Mouse (Mus musculus) neural tube, embryonic 13.5 days (tissue): ENCODE data around the gene Rasal2. TPM values are rescaled to one million over a fixed set of nuclear protein-coding genes. Genes with fewer than 3 reads are reported as not detected.
A peak's percentile ranks its signal among the peaks of the same experiment; 100 is the strongest.

Source experiments
- ATAC-seq: fragments of 200-750 bp; cut with Nextera tagmentation; 2 replicates; pipeline ENCODE4 v1.8.0; 2017; ENCODE audit warnings: low read depth, mild to moderate bottlenecking, moderate TSS enrichment, moderate library complexity
- H3K27ac ChIP-seq: fragments of 300-500 bp; sonication (generic); replicated peaks from 2 replicates; pipeline ENCODE4 v1.5.1; 2015; ENCODE audit warnings: moderate library complexity, mild to moderate bottlenecking, inconsistent platforms
- H3K27me3 ChIP-seq: fragments of 300-500 bp; sonication (generic); 2 replicates; pipeline ENCODE4 v1.6.1; 2015; ENCODE audit warnings: mild to moderate bottlenecking, inconsistent platforms
- H3K36me3 ChIP-seq: fragments of 300-500 bp; sonication (generic); 2 replicates; pipeline ENCODE4 v1.6.1; 2015; ENCODE audit warnings: mild to moderate bottlenecking, inconsistent platforms
- H3K4me1 ChIP-seq: fragments of 300-500 bp; sonication (generic); replicated peaks from 2 replicates; pipeline ENCODE4 v1.6.1; 2015; ENCODE audit warnings: inconsistent platforms
- H3K4me2 ChIP-seq: fragments of 300-500 bp; sonication (generic); 2 replicates; pipeline ENCODE4 v1.6.1; 2015; ENCODE audit warnings: inconsistent platforms, mild to moderate bottlenecking, moderate library complexity
- H3K4me3 ChIP-seq: fragments of 300-500 bp; sonication (generic); 2 replicates; pipeline ENCODE4 v1.5.1; 2015; ENCODE audit warnings: mild to moderate bottlenecking, inconsistent platforms
- H3K9ac ChIP-seq: fragments of 300-500 bp; sonication (generic); 2 replicates; pipeline ENCODE4 v1.6.1; 2015; ENCODE audit warnings: moderate library complexity, mild to moderate bottlenecking, inconsistent platforms
- H3K9me3 ChIP-seq: fragments of 300-500 bp; sonication (generic); 2 replicates; pipeline ENCODE4 v1.6.1; 2016; ENCODE audit warnings: inconsistent platforms
- WGBS: fragments of 180-500 bp; shearing (Covaris S2); methylation state at CpG from one replicate; pipeline ENCODE4 v1.1.7; 2015; 5-methylcytosine and 5-hydroxymethylcytosine counted together
- polyA plus RNA-seq: library from polyadenylated mRNA; unstranded; fragments of >200 nt; fragmentation: Nextera tagmentation; extraction: Ambion mirVana; gene quantifications from 2 replicates; pipeline ENCODE4 v1.2.1, GENCODE M21; 2015

Rasal2 gene
- polyA plus RNA-seq, 1 experiment from 2014 or later, result 43.1 TPM

DNA sequence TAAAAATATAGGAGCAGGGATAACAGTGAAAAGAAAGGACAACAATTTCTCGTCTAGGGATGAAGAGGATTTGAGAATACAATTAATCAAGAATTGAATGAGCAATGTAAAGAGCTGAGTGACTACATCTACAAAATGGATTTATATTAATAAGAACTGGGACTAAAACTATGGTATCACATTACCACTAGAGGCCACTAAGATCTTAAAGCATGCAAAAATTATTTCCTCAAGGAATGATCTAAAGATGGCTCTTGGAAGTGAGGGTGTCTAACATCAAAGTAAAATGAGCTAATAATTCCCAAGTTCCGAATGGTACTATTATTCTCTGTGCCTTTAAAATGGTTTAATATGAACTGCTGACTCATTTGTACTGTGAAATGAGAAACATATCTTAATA lies 112.8 kb downstream of the Rasal2 start:
- H3K27ac ChIP-seq, result no peak overlapping the region
- H3K36me3 ChIP-seq, result peaks cover 8% of the 10 kb centered on the region; the same call in 1 of the 2 replicates
- no peak for ATAC-seq
- WGBS, result 81% methylated on average over 2 of the region's 2 CpGs
- H3K27me3 ChIP-seq, result no peaks in the 10 kb centered on the region
- H3K4me1 ChIP-seq, result no peaks in the 10 kb centered on the region
- H3K4me2 ChIP-seq, result no peak overlapping the region
- no peaks in the 10 kb centered on the region for H3K9me3 ChIP-seq
- no peak overlapping the region for H3K4me3 ChIP-seq
- no peak overlapping the region for H3K9ac ChIP-seq

DNA sequence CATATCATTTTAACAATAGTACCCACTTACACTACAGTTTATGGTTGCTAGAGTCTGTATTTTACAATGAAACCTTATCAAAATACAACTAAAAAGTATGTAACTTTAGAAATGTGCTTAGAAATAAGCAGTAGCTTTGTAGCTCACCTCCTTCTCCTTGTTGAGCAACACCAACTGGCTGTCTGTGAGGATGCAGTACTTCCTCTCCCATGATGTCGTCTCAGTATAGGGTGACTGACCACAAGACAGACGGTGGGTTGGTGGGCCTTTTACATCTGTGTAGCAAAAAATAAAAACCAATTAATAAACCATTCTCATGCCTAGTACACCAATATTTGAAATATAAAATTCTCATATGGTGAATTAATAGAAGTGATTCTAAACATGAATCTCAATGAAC lies 113.4 kb downstream of the Rasal2 start:
- H3K9me3 ChIP-seq, result no peaks in the 10 kb centered on the region
- WGBS, result 88% methylated on average over 2 of the region's 2 CpGs
- no peak overlapping the region for H3K4me2 ChIP-seq
- no peak overlapping the region for H3K9ac ChIP-seq
- H3K27me3 ChIP-seq, result no peaks in the 10 kb centered on the region
- H3K27ac ChIP-seq, result no peak overlapping the region
- peaks cover 8% of the 10 kb centered on the region; the same call in 1 of the 2 replicates for H3K36me3 ChIP-seq
- H3K4me1 ChIP-seq, result no peaks in the 10 kb centered on the region
- no peak overlapping the region for H3K4me3 ChIP-seq
- no peak for ATAC-seq

DNA sequence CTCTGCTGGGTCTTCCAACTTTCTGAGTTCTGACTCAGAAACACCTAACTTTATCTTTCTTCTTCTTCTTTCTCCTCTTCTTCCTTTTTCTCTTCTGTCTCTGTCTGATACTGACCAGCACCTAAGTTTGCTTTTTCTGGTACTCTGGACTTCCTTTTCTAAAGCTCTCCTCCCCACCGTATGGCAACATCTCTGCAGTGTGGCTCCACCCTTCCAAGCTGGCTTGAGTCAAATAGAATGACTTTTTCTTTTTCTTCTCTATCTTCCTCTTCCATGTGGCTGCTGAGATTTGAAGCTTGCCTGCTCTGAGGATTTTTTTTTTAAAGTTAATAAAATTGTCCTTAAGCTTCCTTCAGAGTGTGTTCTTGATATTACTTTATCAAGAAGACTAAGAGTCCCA lies 115.3 kb downstream of the Rasal2 start:
- Histone ChIP-seq H3K36me3 (peaks cover 8% of the 10 kb centered on the region; the same call in 1 of the 2 replicates), H3K4me3 (no peak overlapping the region), H3K27me3 (no peaks in the 10 kb centered on the region), H3K9me3 (no peaks in the 10 kb centered on the region), H3K27ac (no peak overlapping the region), H3K4me2 (no peak overlapping the region), H3K9ac (no peak overlapping the region), H3K4me1 (no peaks in the 10 kb centered on the region)
- ATAC-seq, result no peak
- 88% methylated on average over 1 of the region's 1 CpGs for WGBS

DNA sequence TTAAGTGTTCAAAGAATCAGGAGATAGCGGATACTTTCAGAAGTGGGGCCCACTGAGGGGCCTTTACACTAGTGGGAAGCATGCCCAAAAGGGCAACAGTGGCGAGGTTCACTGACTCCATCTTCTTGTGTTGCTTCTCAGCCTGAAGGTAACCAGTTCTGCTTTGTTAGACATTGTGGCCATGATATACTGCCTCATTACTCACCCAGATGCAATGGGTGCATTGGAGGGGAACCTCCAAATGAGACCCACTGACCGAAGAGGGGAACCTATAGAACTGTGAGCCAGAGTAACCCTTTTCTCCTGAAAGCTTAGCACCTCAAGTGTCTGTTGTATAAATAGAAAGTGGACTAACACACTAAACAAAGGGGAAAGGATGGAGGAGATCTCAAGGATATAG lies 116.5 kb downstream of the Rasal2 start:
- no peaks in the 10 kb centered on the region for H3K9me3 ChIP-seq
- ATAC-seq, result no peak
- H3K4me2 ChIP-seq, result no peak overlapping the region
- no peaks in the 10 kb centered on the region for H3K27me3 ChIP-seq
- 79% methylated on average over 3 of the region's 3 CpGs for WGBS
- H3K4me3 ChIP-seq, result no peak overlapping the region
- H3K4me1 ChIP-seq, result no peaks in the 10 kb centered on the region
- H3K27ac ChIP-seq, result no peak overlapping the region
- H3K36me3 ChIP-seq, result peaks cover 8% of the 10 kb centered on the region; the same call in 1 of the 2 replicates
- H3K9ac ChIP-seq, result no peak overlapping the region

DNA sequence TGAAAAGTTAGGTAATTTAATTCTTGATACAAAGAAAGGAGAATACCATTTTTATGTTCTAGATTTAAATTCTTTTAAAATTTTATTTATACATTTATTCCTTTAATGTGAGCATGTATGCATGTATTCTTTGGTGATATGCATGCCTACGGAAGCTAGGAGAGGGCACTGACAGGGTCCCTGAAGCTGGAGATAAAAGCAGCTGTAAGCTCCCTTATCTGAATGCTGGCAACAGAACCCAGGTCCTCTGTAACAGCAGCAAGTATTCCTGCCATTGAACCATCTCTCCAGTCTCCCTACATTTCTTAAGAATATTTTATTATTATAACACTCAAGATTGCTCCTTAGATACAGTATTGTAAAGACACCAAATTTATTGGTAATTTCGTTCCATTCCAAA lies 122.2 kb downstream of the Rasal2 start:
- Histone ChIP-seq H3K4me1 (no peaks in the 10 kb centered on the region; the same call in 1 of the 2 replicates), H3K36me3 (no peaks in the 10 kb centered on the region), H3K4me3 (no peak overlapping the region), H3K4me2 (no peak overlapping the region), H3K27me3 (no peaks in the 10 kb centered on the region), H3K9me3 (no peaks in the 10 kb centered on the region), H3K27ac (no peak overlapping the region), H3K9ac (no peak overlapping the region)
- WGBS, result 81% methylated on average over 2 of the region's 2 CpGs
- ATAC-seq, result no peak

DNA sequence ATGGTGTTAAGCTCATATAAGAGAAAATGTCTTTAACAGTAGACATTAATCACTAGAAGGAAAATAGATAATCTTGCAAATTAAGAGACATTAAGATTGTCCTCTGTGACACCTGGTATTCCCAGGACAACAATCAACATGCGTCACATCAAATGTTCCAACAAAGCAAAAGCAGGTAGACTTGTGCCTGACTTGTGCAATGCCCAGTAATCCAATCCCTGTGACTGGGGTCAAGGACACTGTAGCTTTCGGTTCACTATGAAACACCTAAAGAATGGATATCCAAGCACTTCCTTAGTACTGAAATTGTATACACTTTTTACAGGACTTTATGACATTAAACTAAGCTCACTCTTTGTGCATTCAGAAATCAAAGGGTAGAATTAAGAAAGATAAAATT lies 123.1 kb downstream of the Rasal2 start:
- Histone ChIP-seq H3K27ac (no peak overlapping the region), H3K4me1 (no peaks in the 10 kb centered on the region; the same call in 1 of the 2 replicates), H3K4me2 (no peak overlapping the region), H3K36me3 (no peaks in the 10 kb centered on the region), H3K9ac (no peak overlapping the region), H3K27me3 (no peaks in the 10 kb centered on the region), H3K9me3 (no peaks in the 10 kb centered on the region), H3K4me3 (no peak overlapping the region)
- 84% methylated on average over 2 of the region's 2 CpGs for WGBS
- no peak for ATAC-seq

DNA sequence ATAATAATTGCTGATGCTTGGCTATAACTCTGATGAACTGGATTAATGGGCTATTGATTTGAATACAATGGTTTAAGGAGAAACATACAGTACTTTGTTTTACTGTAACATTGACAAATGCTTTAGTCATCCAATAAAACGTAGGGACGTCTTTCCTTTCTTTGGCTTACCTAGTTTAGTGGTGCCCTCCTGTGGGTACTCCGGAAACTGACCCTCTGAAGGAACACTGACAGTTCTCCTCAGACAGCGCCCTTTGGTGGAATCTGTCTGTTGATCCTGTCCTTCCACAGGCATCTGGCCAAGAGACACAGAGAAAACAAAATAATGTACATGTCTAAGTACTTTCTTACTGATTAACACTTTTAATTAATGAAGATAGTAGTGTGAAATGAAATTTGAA lies 125.8 kb downstream of the Rasal2 start:
- Histone ChIP-seq H3K27ac (no peak overlapping the region), H3K4me1 (peaks cover 4% of the 10 kb centered on the region; the same call in 1 of the 2 replicates), H3K4me3 (no peak overlapping the region), H3K4me2 (no peak overlapping the region), H3K36me3 (no peaks in the 10 kb centered on the region), H3K9ac (no peak overlapping the region), H3K9me3 (no peaks in the 10 kb centered on the region), H3K27me3 (no peaks in the 10 kb centered on the region)
- WGBS, result 11% methylated on average over 4 of the region's 4 CpGs
- ATAC-seq, result no peak

DNA sequence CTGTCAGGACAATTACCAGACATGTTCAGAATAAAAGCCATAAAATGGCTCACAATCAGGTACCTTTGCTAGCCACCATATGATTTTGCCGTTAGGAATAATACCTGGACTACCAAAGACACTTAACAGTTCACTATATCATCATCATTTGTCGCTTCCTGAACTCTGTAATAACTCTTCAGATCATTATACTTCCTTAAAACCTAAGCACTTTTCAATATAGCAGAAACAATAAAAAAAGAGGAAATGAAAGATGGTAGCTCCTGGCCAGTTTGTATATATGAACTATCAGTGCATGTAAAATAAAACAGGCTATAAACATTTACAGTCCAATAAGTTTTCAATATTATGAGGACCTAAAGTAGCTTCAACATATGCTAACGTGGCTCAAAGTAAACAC lies 127.0 kb downstream of the Rasal2 start:
- Histone ChIP-seq H3K4me3 (no peak overlapping the region), H3K9me3 (no peaks in the 10 kb centered on the region), H3K36me3 (no peaks in the 10 kb centered on the region), H3K4me2 (no peak overlapping the region), H3K9ac (no peak overlapping the region), H3K27me3 (no peaks in the 10 kb centered on the region), H3K4me1 (peaks cover 4% of the 10 kb centered on the region; the same call in 1 of the 2 replicates), H3K27ac (no peak overlapping the region)
- ATAC-seq, result no peak
- 66% methylated on average over 3 of the region's 3 CpGs for WGBS

DNA sequence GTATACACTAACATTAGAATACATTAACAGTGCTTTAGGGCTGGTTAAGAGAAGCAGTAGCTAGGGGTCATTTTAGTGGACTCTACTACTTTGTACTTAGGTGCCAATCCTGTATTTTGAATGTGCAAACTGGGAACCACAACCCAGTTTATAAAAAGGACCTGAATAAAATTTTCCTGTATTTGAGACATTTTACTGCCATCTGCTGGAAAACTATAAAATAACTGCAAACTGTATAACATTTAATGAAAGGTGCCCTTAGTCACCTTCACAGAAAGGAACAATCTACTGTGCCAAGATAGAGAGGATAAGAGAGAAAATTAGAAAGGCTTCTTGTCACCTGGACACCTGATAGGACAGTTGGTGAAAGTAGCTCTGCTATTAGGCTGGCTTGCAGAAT lies 131.6 kb downstream of the Rasal2 start:
- Histone ChIP-seq H3K9ac (no peak overlapping the region), H3K9me3 (no peaks in the 10 kb centered on the region), H3K4me3 (no peak overlapping the region), H3K4me2 (no peak overlapping the region), H3K27ac (no peak overlapping the region), H3K36me3 (no peaks in the 10 kb centered on the region), H3K4me1 (0 out of 2 replicates have a peak, but pooled peaks cover 4% of the 10 kb centered on the region), H3K27me3 (no peaks in the 10 kb centered on the region)
- ATAC-seq, result no peak

DNA sequence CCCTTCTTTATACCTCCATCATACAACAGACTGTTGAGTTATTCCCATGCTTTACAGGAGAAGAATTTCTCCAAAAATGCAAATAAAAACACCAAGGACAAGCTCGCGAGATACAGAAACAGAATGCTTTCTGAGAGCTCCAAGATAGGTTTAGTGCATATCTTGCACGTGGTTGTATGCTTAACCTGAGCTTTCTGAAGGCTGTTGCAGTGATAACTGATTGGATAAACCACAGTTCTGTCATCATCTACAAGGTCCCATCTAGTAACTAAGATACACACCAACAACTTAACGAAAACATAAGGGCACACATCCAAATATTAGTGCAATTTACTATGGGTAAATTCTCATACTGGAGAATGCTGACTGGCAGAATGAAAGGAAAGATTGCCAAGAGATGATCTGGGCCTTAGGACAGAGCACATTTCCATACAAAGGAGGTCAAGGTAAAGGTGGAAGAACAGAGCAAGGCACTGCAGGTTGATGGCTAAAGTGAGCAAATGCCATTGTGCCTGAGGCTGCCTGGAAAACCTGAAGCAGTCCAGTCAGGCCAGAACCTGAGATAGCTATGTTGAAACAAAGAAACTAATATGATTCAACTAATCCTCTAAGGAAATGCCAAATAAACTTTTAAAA lies 136.6 kb downstream of the Rasal2 start:
- H3K9me3 ChIP-seq, result no peaks in the 10 kb centered on the region
- no peak overlapping the region for H3K4me2 ChIP-seq
- no peaks in the 10 kb centered on the region for H3K27me3 ChIP-seq
- H3K9ac ChIP-seq, result no peak overlapping the region
- H3K27ac ChIP-seq, result no peak overlapping the region
- 92% methylated on average over 4 of the region's 4 CpGs for WGBS
- H3K36me3 ChIP-seq, result no peaks in the 10 kb centered on the region
- no peak overlapping the region for H3K4me3 ChIP-seq
- no peak for ATAC-seq
- no peaks in the 10 kb centered on the region for H3K4me1 ChIP-seq

DNA sequence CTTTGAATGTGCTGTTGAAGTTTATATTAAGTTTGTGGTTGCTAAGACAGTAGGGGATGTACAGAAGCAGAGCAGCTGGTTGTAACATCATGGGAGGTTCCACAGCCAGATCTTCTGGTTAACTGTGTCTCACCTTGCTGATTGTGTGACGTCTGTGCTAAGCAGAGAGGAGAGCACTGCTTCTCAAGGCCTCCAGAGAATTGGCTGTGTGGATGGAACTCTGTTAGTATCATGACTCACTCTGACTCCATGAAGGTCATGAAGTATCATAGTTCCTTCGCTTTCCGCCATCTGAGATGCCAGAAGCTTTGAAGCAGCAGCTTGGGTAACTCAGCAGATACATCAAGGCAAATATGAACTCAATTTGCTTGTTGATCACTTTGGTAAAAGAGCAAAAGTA lies 144.5 kb downstream of the Rasal2 start:
- ATAC-seq, result no peak
- H3K4me1 ChIP-seq, result no peaks in the 10 kb centered on the region
- H3K4me2 ChIP-seq, result no peak overlapping the region
- WGBS, result 87% methylated on average over 3 of the region's 3 CpGs
- no peaks in the 10 kb centered on the region for H3K36me3 ChIP-seq
- no peak overlapping the region for H3K4me3 ChIP-seq
- H3K9ac ChIP-seq, result no peak overlapping the region
- H3K27me3 ChIP-seq, result no peaks in the 10 kb centered on the region
- no peaks in the 10 kb centered on the region for H3K9me3 ChIP-seq
- no peak overlapping the region for H3K27ac ChIP-seq

DNA sequence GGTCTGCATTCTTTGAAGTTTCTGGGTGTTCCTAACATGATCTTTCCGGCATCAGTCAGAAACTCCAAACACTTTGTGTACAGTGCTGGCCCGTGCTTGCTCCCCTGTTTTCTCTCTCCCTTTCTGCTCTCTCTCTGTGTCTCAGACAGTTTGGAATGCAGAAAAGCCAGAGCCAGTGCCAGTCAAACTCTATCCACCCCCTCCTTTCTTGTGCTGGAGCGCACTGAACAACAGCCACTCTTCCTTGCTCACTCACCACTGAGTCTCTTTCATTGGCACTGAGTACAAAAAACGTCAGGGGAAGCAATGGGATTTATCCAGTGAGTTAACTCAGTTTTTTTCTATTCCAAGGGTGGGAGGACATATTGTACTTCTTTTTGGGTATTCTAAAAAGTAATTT lies 155.8 kb downstream of the Rasal2 start:
- H3K4me2 ChIP-seq, result no peak overlapping the region
- H3K27me3 ChIP-seq, result no peaks in the 10 kb centered on the region
- ATAC-seq, result peak; percentile 76

DNA sequence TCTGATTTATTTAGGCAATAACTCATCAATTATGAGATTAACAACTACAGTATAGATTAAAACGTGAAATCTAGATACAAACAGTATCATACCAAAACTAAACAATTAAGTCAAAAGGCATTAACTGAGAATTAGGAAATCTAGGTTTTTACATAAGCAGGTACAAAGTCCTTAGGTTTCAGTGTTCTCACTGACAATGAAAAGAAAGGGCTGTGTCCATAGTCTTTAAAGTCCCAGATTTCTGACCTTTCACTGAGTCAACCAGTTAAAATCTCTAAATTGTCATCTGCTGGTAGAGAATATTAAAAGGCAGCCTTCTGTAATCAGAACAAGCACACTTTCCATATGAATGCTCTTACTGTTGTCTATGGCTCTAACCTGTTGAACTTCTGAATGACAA lies 156.6 kb downstream of the Rasal2 start:
- H3K4me3 ChIP-seq, result no peak overlapping the region
- no peak overlapping the region for H3K27ac ChIP-seq
- peaks cover 11% of the 10 kb centered on the region for H3K4me1 ChIP-seq
- no peaks in the 10 kb centered on the region for H3K27me3 ChIP-seq
- no peak for ATAC-seq
- H3K9ac ChIP-seq, result no peak overlapping the region
- H3K4me2 ChIP-seq, result no peak overlapping the region
- no peaks in the 10 kb centered on the region for H3K36me3 ChIP-seq
- no peaks in the 10 kb centered on the region for H3K9me3 ChIP-seq
- WGBS, result 83% methylated on average over 1 of the region's 1 CpGs

More for the DNA sequence above, 155.8 kb downstream of the Rasal2 start:
- Histone ChIP-seq H3K9ac (no peak overlapping the region), H3K36me3 (no peaks in the 10 kb centered on the region), H3K9me3 (no peaks in the 10 kb centered on the region), H3K4me3 (no peak overlapping the region), H3K4me1 (peaks cover 11% of the 10 kb centered on the region), H3K27ac (no peak overlapping the region)
- WGBS, result 25% methylated on average over 4 of the region's 4 CpGs
